Comparison of ENCODE assay signal across 17 mouse cellular contexts in the genomic region with DNA sequence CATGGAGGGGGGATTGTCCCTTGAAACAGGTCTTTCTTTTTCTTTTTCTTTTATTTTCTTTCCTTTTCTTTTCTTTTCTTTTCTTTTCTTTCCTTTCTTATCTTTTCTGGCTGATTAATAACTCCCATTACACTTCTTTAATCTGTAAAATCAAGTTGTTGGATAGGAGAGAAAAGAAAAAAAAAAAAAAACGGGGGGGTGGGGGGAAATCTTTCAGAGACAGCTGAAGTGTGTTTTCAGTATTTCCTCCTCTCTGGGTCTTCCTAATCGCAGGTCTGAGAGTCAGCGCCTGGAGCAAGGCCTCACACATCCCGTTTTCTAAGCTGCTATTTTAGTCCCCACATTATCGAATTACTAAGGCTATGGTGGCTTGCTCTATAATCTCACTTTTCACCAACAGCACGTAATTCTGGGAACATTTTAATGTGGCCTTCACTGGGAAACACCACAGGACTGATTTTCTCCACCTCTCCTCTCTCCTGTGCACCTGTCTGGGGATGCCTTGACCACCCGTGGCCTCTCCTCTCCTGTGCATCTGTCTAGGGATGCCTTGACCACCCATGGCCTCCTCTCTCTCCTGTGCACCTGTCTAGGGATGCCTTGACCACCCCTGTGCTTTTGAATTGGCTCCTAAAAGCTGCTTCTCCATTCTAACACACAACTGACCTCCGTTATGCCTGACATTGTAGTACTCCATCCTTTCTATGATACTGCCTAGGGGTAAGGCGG. TPM values are rescaled to one million over a fixed set of nuclear protein-coding genes. Genes with fewer than 3 reads are reported as not detected.
DNase-seq lines count a peak whose midpoint lies in the region; TF ChIP-seq lines count a peak whose summit lies in the region.
"Had no signal": no experiment of that assay in that cellular context is flagged by ENCODE, and none has a peak within 500 bp of the region (broad histone marks: within the 10 kb centered on the region; RNA-seq: fewer than 3 reads in every experiment).

No protein-coding gene starts in this region.

- DNase-seq in gastrocnemius, adult 2 months: no peak
- no peak for DNase-seq in gastrocnemius, adult 8-10 months (ENCODE audit: low spot score in 2 of 2)
- DNase-seq in kidney, adult 2 months: no peak
- no peak for DNase-seq in kidney, postnatal 14 days
- DNase-seq in thymus, adult 2 months: no peak
- no peak for DNase-seq in thymus, postnatal 4 days
- DNase-seq in embryo, embryonic 9.5 days (ENCODE audit: extremely low spot score): no peak
- DNase-seq in adrenal gland, adult (ENCODE audit: inconsistent age in 2 of 2, low spot score in 1 of 2): no peak
- DNase-seq: cerebellum, postnatal 10 days; right cerebral cortex, postnatal 4 days had no signal

- TF ChIP-seq POLR2A in kidney, adult 2 months (IDR thresholded peaks at IDR 0.05; ENCODE audit: low read depth, low read length): no peak
- TF ChIP-seq POLR2A in thymus, adult 2 months (IDR thresholded peaks at IDR 0.05; ENCODE audit: control insufficient read depth, extremely low read depth, insufficient read depth, low read length, poor library complexity): no peak

- H3K27me3 ChIP-seq in kidney, adult 2 months (replicated peaks; ENCODE audit: control insufficient read depth, insufficient read depth, low read length): no peaks in the 10 kb centered on the region
- H3K27me3 ChIP-seq in thymus, adult 2 months (ENCODE audit: control insufficient read depth, insufficient read depth, low read length): no peaks in the 10 kb centered on the region
- H3K27me3 ChIP-seq: embryonic facial prominence, embryonic 12.5 days; forebrain, embryonic 12.5 days had no signal

- H3K36me3 ChIP-seq in kidney, adult 2 months (ENCODE audit: control insufficient read depth, insufficient read depth, low read length): no peaks in the 10 kb centered on the region
- H3K36me3 ChIP-seq in thymus, adult 2 months (ENCODE audit: control insufficient read depth, insufficient read depth, low read length): no peaks in the 10 kb centered on the region
- H3K36me3 ChIP-seq: embryonic facial prominence, embryonic 12.5 days; forebrain, embryonic 12.5 days; G1E had no signal

- H3K27ac ChIP-seq in gastrocnemius, adult 2 months: peak overlapping the region; percentile 96
- H3K27ac ChIP-seq in kidney, adult 2 months (ENCODE audit: insufficient read depth, low read depth, low read length): peak overlapping the region; percentile 87
- peak overlapping the region; percentile 34; the same call in 1 of the 2 replicates for H3K27ac ChIP-seq in thymus, adult 2 months (ENCODE audit: control insufficient read depth, insufficient read depth, low read length)
- H3K27ac ChIP-seq: forebrain, embryonic 12.5 days had no signal

- H3K4me1 ChIP-seq in kidney, adult 2 months (ENCODE audit: control insufficient read depth, insufficient read depth, low read length): peaks cover 24% of the 10 kb centered on the region
- peaks cover 36% of the 10 kb centered on the region for H3K4me1 ChIP-seq in thymus, adult 2 months (replicated peaks; ENCODE audit: control insufficient read depth, insufficient read depth, low read length)
- H3K4me1 ChIP-seq: forebrain, embryonic 12.5 days had no signal

- H3K4me3 ChIP-seq in gastrocnemius, adult 2 months: peak overlapping the region; percentile 86
- H3K4me3 ChIP-seq in kidney, adult 2 months (ENCODE audit: insufficient read depth, low read depth, low read length): peak overlapping the region; percentile 74
- no peak overlapping the region for H3K4me3 ChIP-seq in thymus, adult 2 months (ENCODE audit: control insufficient read depth, insufficient read depth, low read length)
- H3K4me3 ChIP-seq: embryonic facial prominence, embryonic 12.5 days; forebrain, embryonic 12.5 days had no signal

- 40% methylated on average over 9 of the region's 9 CpGs for WGBS in kidney, adult 2 months
- WGBS in thymus, adult 2 months: 40% methylated on average over 9 of the region's 9 CpGs

- TF ChIP-seq CTCF in gastrocnemius, adult 2 months (IDR thresholded peaks at IDR 0.05): no peak
- no peak for TF ChIP-seq CTCF in kidney, adult 2 months (conservative IDR thresholded peaks at IDR 0.05; ENCODE audit: insufficient read depth, insufficient read length, low read depth, low read length)
- TF ChIP-seq CTCF in thymus, adult 2 months (IDR thresholded peaks at IDR 0.05; ENCODE audit: borderline replicate concordance, control insufficient read depth, extremely low read depth, insufficient read depth, low read length, poor library complexity): no peak

- intact Hi-C loops in gastrocnemius, adult 2 months (cut with DNase I): loop anchor here (2.0 to 10.0 kb wide), 4 partner anchors 13 to 379 kb away; a partner anchor contains a TSS

RNA-seq across cellular contexts. Expression of a gene that starts 1.0 kb away (rescaled TPM):
- total RNA-seq in gastrocnemius, adult 2 months (2021): 10 to 100 TPM; 26.4 to 32.9 TPM
- total RNA-seq in gastrocnemius, adult 8-10 months (2022): 10 to 100 TPM; 26.9 to 32.4 (median 30.5) TPM
- 37.5 and 43.8 TPM in 2 replicates for polyA plus RNA-seq in kidney, adult 2 months (2012; rRNA removed)
- 15.7 and 22.3 TPM in 2 replicates for polyA plus RNA-seq in thymus, adult 2 months (2012; rRNA removed)

RNA-seq across cellular contexts. Expression of a gene that starts 13.9 kb away (rescaled TPM):
- total RNA-seq in gastrocnemius, adult 2 months (2021): 1 to 10 TPM; 2.8 to 3.7 TPM
- 1 to 10 TPM; 2.4 to 3.3 (median 2.7) TPM for total RNA-seq in gastrocnemius, adult 8-10 months (2022)
- polyA plus RNA-seq in kidney, adult 2 months (2012; rRNA removed): 6.4 and 6.7 TPM in 2 replicates
- polyA plus RNA-seq in thymus, adult 2 months (2012; rRNA removed): 17.0 and 20.1 TPM in 2 replicates

RNA-seq across cellular contexts. Expression of a gene that starts 46.7 kb away (rescaled TPM):
- 1 to 10 TPM; 5.2 to 8.0 TPM for total RNA-seq in gastrocnemius, adult 2 months (2021)
- 1 to 10 TPM; 3.6 to 5.1 (median 4.9) TPM for total RNA-seq in gastrocnemius, adult 8-10 months (2022)
- polyA plus RNA-seq in kidney, adult 2 months (2012; rRNA removed): 56.0 and 60.5 TPM in 2 replicates
- 58.4 and 60.2 TPM in 2 replicates for polyA plus RNA-seq in thymus, adult 2 months (2012; rRNA removed)

RNA-seq across cellular contexts. Expression of a gene that starts 56.0 kb away (rescaled TPM):
- not detected for total RNA-seq in gastrocnemius, adult 2 months (2021)
- not detected for total RNA-seq in gastrocnemius, adult 8-10 months (2022)
- polyA plus RNA-seq in kidney, adult 2 months (2012; rRNA removed): not detected in 2 replicates
- 0.10 and 0.40 TPM in 2 replicates for polyA plus RNA-seq in thymus, adult 2 months (2012; rRNA removed)
- total RNA-seq: gastrocnemius, postnatal 4 days; layer of hippocampus, adult 18-20 months; left cerebral cortex, postnatal 36 days; megakaryocyte-erythroid progenitor cell, adult 5-6 weeks had no signal
- polyA plus RNA-seq: embryonic facial prominence, embryonic 12.5 days; forebrain, embryonic 12.5 days; G1E had no signal

Comparison
In these comparisons a context has a peak if more than half of its experiments do, and no peak if none do; other contexts are left out.
1. H3K27ac ChIP-seq: peak in every context shown above with its lines; median percentile 96 in gastrocnemius, adult 2 months; 87 in kidney, adult 2 months; 34 in thymus, adult 2 months.